Mouse (Mus musculus): ENCODE results near the gene Prss40.

The Prss40 gene

GRCm38 (mm10) chr1:34560843-34561242 lies at the start of gene Prss40:
TSS of gene Prss40 (minus strand) at chr1:34560943.
- no peak for DNase-seq (ENCODE audit: low read depth, low spot score)

- peak; percentile 75 for DNase-seq (ENCODE audit: low read depth, low spot score)
These were observed 41.6 kb upstream of the Prss40 start for GRCm38 (mm10) chr1:34602363-34602762.

- no peak for DNase-seq (ENCODE audit: low read depth, low spot score)
These were observed 40.7 kb upstream of the Prss40 start for GRCm38 (mm10) chr1:34601323-34602047.

GRCm38 (mm10) chr1:34600000-34600399 lies 39.3 kb upstream of the Prss40 start:
- DNase-seq (ENCODE audit: low read depth, low spot score), result no peak

GRCm38 (mm10) chr1:34587298-34588096 lies 26.8 kb upstream of the Prss40 start:
- no peak for DNase-seq (ENCODE audit: low read depth, low spot score)

GRCm38 (mm10) chr1:34584736-34585135 lies 24.0 kb upstream of the Prss40 start:
- DNase-seq (ENCODE audit: low read depth, low spot score), result no peak

- peak; percentile 37 for DNase-seq (ENCODE audit: low read depth, low spot score)
These were observed 23.1 kb upstream of the Prss40 start for GRCm38 (mm10) chr1:34583821-34584263.

- DNase-seq (ENCODE audit: low read depth, low spot score), result no peak
These were observed 21.5 kb upstream of the Prss40 start for GRCm38 (mm10) chr1:34582218-34582617.

- no peak for DNase-seq (ENCODE audit: low read depth, low spot score)
These were observed 19.1 kb upstream of the Prss40 start for GRCm38 (mm10) chr1:34579782-34580356.

GRCm38 (mm10) chr1:34578851-34579781 lies 18.4 kb upstream of the Prss40 start, which contains the start of gene Amer3:
TSS of gene Amer3 (plus strand) at chr1:34579657.
- peak; percentile 42 for DNase-seq (ENCODE audit: low read depth, low spot score)

GRCm38 (mm10) chr1:34573221-34573620 lies 12.5 kb upstream of the Prss40 start:
- no peak for DNase-seq (ENCODE audit: low read depth, low spot score)

- no peak for DNase-seq (ENCODE audit: low read depth, low spot score)
These were observed 10.7 kb upstream of the Prss40 start for GRCm38 (mm10) chr1:34571431-34571830.

GRCm38 (mm10) chr1:34569876-34570275 lies 9.1 kb upstream of the Prss40 start:
- no peak for DNase-seq (ENCODE audit: low read depth, low spot score)

- no peak for DNase-seq (ENCODE audit: low read depth, low spot score)
These were observed 7.4 kb upstream of the Prss40 start for GRCm38 (mm10) chr1:34568120-34568519.

- DNase-seq (ENCODE audit: low read depth, low spot score), result no peak
These were observed 3.8 kb upstream of the Prss40 start for GRCm38 (mm10) chr1:34564383-34565045.

- no peak for DNase-seq (ENCODE audit: low read depth, low spot score)
These were observed 6.5 kb downstream of the Prss40 start for GRCm38 (mm10) chr1:34554275-34554674.

- no peak for DNase-seq (ENCODE audit: low read depth, low spot score)
These were observed 7.1 kb downstream of the Prss40 start for GRCm38 (mm10) chr1:34553690-34554089.

- DNase-seq (ENCODE audit: low read depth, low spot score), result no peak
These were observed 13.7 kb downstream of the Prss40 start for GRCm38 (mm10) chr1:34547074-34547473.

- no peak for DNase-seq (ENCODE audit: low read depth, low spot score)
These were observed 23.8 kb downstream of the Prss40 start for GRCm38 (mm10) chr1:34536767-34537485.

GRCm38 (mm10) chr1:34536291-34536766 lies 24.4 kb downstream of the Prss40 start:
- DNase-seq (ENCODE audit: low read depth, low spot score), result no peak

Data from retina, postnatal 7 days (tissue).